Comparison of ENCODE assay signal across 19 mouse cellular contexts in genomic region chr5:108581361-108581891, GRCm38 (mm10). TPM values are rescaled to one million over a fixed set of nuclear protein-coding genes. Genes with fewer than 3 reads are reported as not detected.
DNase-seq lines count a peak whose midpoint lies in the region; ATAC-seq and TF ChIP-seq lines count a peak whose summit lies in the region.
"Had no signal": no experiment of that assay in that cellular context is flagged by ENCODE, and none has a peak within 500 bp of the region (broad histone marks: within the 10 kb centered on the region; RNA-seq: fewer than 3 reads in every experiment).

No protein-coding gene starts in this region.

- no peak overlapping the region for H3K4me3 ChIP-seq in hindbrain, postnatal 0 days (ENCODE audit: low read length)
- no peak overlapping the region for H3K4me3 ChIP-seq in hindbrain, embryonic 11.5 days (ENCODE audit: low read depth, low read length)
- no peak overlapping the region for H3K4me3 ChIP-seq in midbrain, embryonic 15.5 days
- no peak overlapping the region for H3K4me3 ChIP-seq in heart, embryonic 12.5 days
- H3K4me3 ChIP-seq: midbrain, embryonic 12.5 days; neural tube, embryonic 15.5 days had no signal

- TF ChIP-seq CTCF in hindbrain, postnatal 0 days (IDR thresholded peaks at IDR 0.05; ENCODE audit: low read depth) = no peak

- peak; percentile 92 for ATAC-seq in hindbrain, postnatal 0 days
- ATAC-seq in hindbrain, embryonic 11.5 days (ENCODE audit: low FRiP score) = no peak
- no peak for ATAC-seq in midbrain, embryonic 15.5 days (replicated peaks)
- ATAC-seq in heart, embryonic 12.5 days (ENCODE audit: insufficient number of reproducible peaks, low FRiP score) = no peak
- ATAC-seq: Patski had no signal

- H3K27me3 ChIP-seq in hindbrain, postnatal 0 days (ENCODE audit: insufficient read depth, low read length) = no peaks in the 10 kb centered on the region
- H3K27me3 ChIP-seq in hindbrain, embryonic 11.5 days (ENCODE audit: control insufficient read depth, insufficient read depth, low read length) = no peaks in the 10 kb centered on the region
- H3K27me3 ChIP-seq in midbrain, embryonic 15.5 days (replicated peaks) = no peaks in the 10 kb centered on the region
- no peaks in the 10 kb centered on the region for H3K27me3 ChIP-seq in heart, embryonic 12.5 days (replicated peaks)
- H3K27me3 ChIP-seq: midbrain, embryonic 12.5 days; neural tube, embryonic 15.5 days; Patski had no signal

- H3K27ac ChIP-seq in hindbrain, postnatal 0 days = peak overlapping the region; percentile 56; the same call in 1 of the 2 replicates
- H3K27ac ChIP-seq in hindbrain, embryonic 11.5 days (ENCODE audit: low read depth, low read length) = no peak overlapping the region
- no peak overlapping the region for H3K27ac ChIP-seq in midbrain, embryonic 15.5 days
- no peak overlapping the region for H3K27ac ChIP-seq in heart, embryonic 12.5 days (ENCODE audit: poor library complexity, severe bottlenecking)
- H3K27ac ChIP-seq: kidney, postnatal 0 days; midbrain, embryonic 12.5 days; neural tube, embryonic 15.5 days had no signal

- peak; percentile 60 for DNase-seq in hindbrain, postnatal 0 days (ENCODE audit: low spot score)
- no peak for DNase-seq in hindbrain, embryonic 11.5 days (ENCODE audit: low spot score)
- DNase-seq in cerebellum, adult 8-10 months = peak; percentile 53
- DNase-seq in layer of hippocampus, adult 8-10 months (ENCODE audit: low spot score in 2 of 2) = peak; percentile 59 to 60
- peak; percentile 43 for DNase-seq in left cerebral cortex, postnatal 4 days
- DNase-seq in heart, adult 8-10 months (ENCODE audit: low spot score) = no peak
- DNase-seq: adrenal gland, postnatal 25 days; embryo, embryonic 11 days; heart, adult 18-20 months; liver; lung, postnatal 10 days; thymus, postnatal 4 days had no signal

- peaks cover 64% of the 10 kb centered on the region for H3K36me3 ChIP-seq in hindbrain, postnatal 0 days (ENCODE audit: insufficient read depth, low read length)
- peaks cover 11% of the 10 kb centered on the region for H3K36me3 ChIP-seq in hindbrain, embryonic 11.5 days (ENCODE audit: control insufficient read depth, insufficient read depth, low read length)
- peaks cover 64% of the 10 kb centered on the region for H3K36me3 ChIP-seq in midbrain, embryonic 15.5 days (replicated peaks)
- peaks cover 83% of the 10 kb centered on the region for H3K36me3 ChIP-seq in heart, embryonic 12.5 days

- H3K9me3 ChIP-seq in hindbrain, postnatal 0 days (ENCODE audit: low read length) = no peaks in the 10 kb centered on the region
- H3K9me3 ChIP-seq in hindbrain, embryonic 11.5 days (ENCODE audit: control insufficient read depth, low read length) = no peaks in the 10 kb centered on the region
- H3K9me3 ChIP-seq in midbrain, embryonic 15.5 days = no peaks in the 10 kb centered on the region
- no peaks in the 10 kb centered on the region for H3K9me3 ChIP-seq in heart, embryonic 12.5 days (replicated peaks)
- H3K9me3 ChIP-seq: midbrain, embryonic 12.5 days; neural tube, embryonic 15.5 days had no signal

- 68% methylated on average over 3 of the region's 3 CpGs for WGBS in hindbrain, postnatal 0 days
- WGBS in hindbrain, embryonic 11.5 days = 88% methylated on average over 3 of the region's 3 CpGs
- 82% methylated on average over 3 of the region's 3 CpGs for WGBS in midbrain, embryonic 15.5 days
- 91% methylated on average over 3 of the region's 3 CpGs for WGBS in heart, embryonic 12.5 days

- no peak overlapping the region for H3K4me2 ChIP-seq in hindbrain, postnatal 0 days (ENCODE audit: low read depth, low read length)
- H3K4me2 ChIP-seq in hindbrain, embryonic 11.5 days (replicated peaks; ENCODE audit: low read depth, low read length) = no peak overlapping the region
- H3K4me2 ChIP-seq in midbrain, embryonic 15.5 days = no peak overlapping the region
- H3K4me2 ChIP-seq in heart, embryonic 12.5 days = no peak overlapping the region
- H3K4me2 ChIP-seq: midbrain, embryonic 12.5 days; neural tube, embryonic 15.5 days had no signal

- intact Hi-C loops in left cerebral cortex, postnatal 4 days (cut with DNase I) = no loop called here

- H3K9ac ChIP-seq in hindbrain, postnatal 0 days (replicated peaks; ENCODE audit: low read length) = no peak overlapping the region
- no peak overlapping the region for H3K9ac ChIP-seq in hindbrain, embryonic 11.5 days (ENCODE audit: low read depth, low read length)
- no peak overlapping the region for H3K9ac ChIP-seq in midbrain, embryonic 15.5 days
- no peak overlapping the region for H3K9ac ChIP-seq in heart, embryonic 12.5 days
- H3K9ac ChIP-seq: midbrain, embryonic 12.5 days; neural tube, embryonic 15.5 days had no signal

- H3K4me1 ChIP-seq in hindbrain, postnatal 0 days (ENCODE audit: insufficient read depth, low read length) = no peaks in the 10 kb centered on the region
- no peaks in the 10 kb centered on the region for H3K4me1 ChIP-seq in hindbrain, embryonic 11.5 days (replicated peaks; ENCODE audit: control insufficient read depth, insufficient read depth, low read length)
- no peaks in the 10 kb centered on the region for H3K4me1 ChIP-seq in midbrain, embryonic 15.5 days
- H3K4me1 ChIP-seq in heart, embryonic 12.5 days (replicated peaks) = no peaks in the 10 kb centered on the region
- H3K4me1 ChIP-seq: midbrain, embryonic 12.5 days; neural tube, embryonic 15.5 days had no signal

RNA-seq across cellular contexts. Expression of gene Cplx1, which starts 31.6 kb away (rescaled TPM):
- 95.6 and 118 TPM in 2 replicates for total RNA-seq in hindbrain, postnatal 0 days (2014; rRNA removed)
- 257 and 267 TPM in 2 replicates for polyA plus RNA-seq in hindbrain, postnatal 0 days (2015; fragmentation: Nextera tagmentation; extraction: Ambion mirVana)
- polyA plus RNA-seq in hindbrain, embryonic 11.5 days (2014; fragmentation: Nextera tagmentation; extraction: Ambion mirVana) = 13.7 and 15.2 TPM in 2 replicates
- total RNA-seq in layer of hippocampus, adult 8-10 months (2022) = 100 to 1,000 TPM; 530 to 563 (median 545) TPM
- 100 to 1,000 TPM; 190 to 193 TPM for total RNA-seq in left cerebral cortex, postnatal 4 days (2021)
- polyA plus RNA-seq in midbrain, embryonic 15.5 days (2015; fragmentation: Nextera tagmentation; extraction: Ambion mirVana) = 72.8 and 83.6 TPM in 2 replicates
- total RNA-seq in heart, adult 8-10 months (2022) = under 1 TPM; 0.22 to 0.24 (median 0.22) TPM
- 0.39 and 0.57 TPM in 2 replicates for polyA plus RNA-seq in heart, embryonic 12.5 days (2016; fragmentation: Nextera tagmentation; extraction: Ambion mirVana)
- total RNA-seq: hematopoietic stem cell, adult 5-6 weeks had no signal
- polyA plus RNA-seq: Patski had no signal

RNA-seq across cellular contexts. Expression of gene Gak, which starts 48.1 kb away (rescaled TPM):
- total RNA-seq in hindbrain, postnatal 0 days (2014; rRNA removed) = 75.5 and 87.8 TPM in 2 replicates
- polyA plus RNA-seq in hindbrain, postnatal 0 days (2015; fragmentation: Nextera tagmentation; extraction: Ambion mirVana) = 40.2 and 43.5 TPM in 2 replicates
- 40.8 and 45.7 TPM in 2 replicates for polyA plus RNA-seq in hindbrain, embryonic 11.5 days (2014; fragmentation: Nextera tagmentation; extraction: Ambion mirVana)
- 100 to 1,000 TPM in 2 of 4 experiments, 10 to 100 TPM in 2; 94.1 to 111 (median 102) TPM for total RNA-seq in layer of hippocampus, adult 8-10 months (2022)
- 10 to 100 TPM; 72.0 to 78.4 TPM for total RNA-seq in left cerebral cortex, postnatal 4 days (2021)
- 54.9 and 56.9 TPM in 2 replicates for polyA plus RNA-seq in midbrain, embryonic 15.5 days (2015; fragmentation: Nextera tagmentation; extraction: Ambion mirVana)
- 10 to 100 TPM; 20.1 to 26.2 (median 21.0) TPM for total RNA-seq in heart, adult 8-10 months (2022)
- polyA plus RNA-seq in heart, embryonic 12.5 days (2016; fragmentation: Nextera tagmentation; extraction: Ambion mirVana) = 42.5 and 43.2 TPM in 2 replicates

RNA-seq across cellular contexts. Expression of gene Tmem175, which starts 48.1 kb away (rescaled TPM):
- total RNA-seq in hindbrain, postnatal 0 days (2014; rRNA removed) = 43.6 and 50.0 TPM in 2 replicates
- 38.7 and 40.6 TPM in 2 replicates for polyA plus RNA-seq in hindbrain, postnatal 0 days (2015; fragmentation: Nextera tagmentation; extraction: Ambion mirVana)
- polyA plus RNA-seq in hindbrain, embryonic 11.5 days (2014; fragmentation: Nextera tagmentation; extraction: Ambion mirVana) = 20.4 and 22.3 TPM in 2 replicates
- total RNA-seq in layer of hippocampus, adult 8-10 months (2022) = 10 to 100 TPM; 39.5 to 44.9 (median 42.5) TPM
- total RNA-seq in left cerebral cortex, postnatal 4 days (2021) = 10 to 100 TPM; 24.3 to 25.3 TPM
- polyA plus RNA-seq in midbrain, embryonic 15.5 days (2015; fragmentation: Nextera tagmentation; extraction: Ambion mirVana) = 25.3 and 26.6 TPM in 2 replicates
- total RNA-seq in heart, adult 8-10 months (2022) = 10 to 100 TPM in 3 of 4 experiments, 1 to 10 TPM in 1; 9.9 to 11.5 (median 11.0) TPM
- 18.5 and 18.6 TPM in 2 replicates for polyA plus RNA-seq in heart, embryonic 12.5 days (2016; fragmentation: Nextera tagmentation; extraction: Ambion mirVana)

Comparison
In these comparisons a context has a peak if more than half of its experiments do, and no peak if none do; other contexts are left out.
1. DNase-seq: peak in hindbrain, postnatal 0 days (single experiment), cerebellum, adult 8-10 months (single experiment), layer of hippocampus, adult 8-10 months (2 of 2) and left cerebral cortex, postnatal 4 days (single experiment); none in hindbrain, embryonic 11.5 days (single experiment) and heart, adult 8-10 months (single experiment).
2. RNA of gene Cplx1, which starts 31.6 kb away (total RNA-seq): 530 to 563 TPM in layer of hippocampus, adult 8-10 months, 190 to 193 TPM in left cerebral cortex, postnatal 4 days and 95.6 to 118 TPM in hindbrain, postnatal 0 days; 0.22 to 0.24 TPM in heart, adult 8-10 months; every median in the first group is over 10 times any median in the second.